In genomic region chr17:79663393-79664105, GRCm38 (mm10) we compare ENCODE assay signal across 8 mouse cellular contexts. TPM values are rescaled to one million over a fixed set of nuclear protein-coding genes. Genes with fewer than 3 reads are reported as not detected.
DNase-seq lines count a peak whose midpoint lies in the region; ATAC-seq lines count a peak whose summit lies in the region.

No protein-coding gene starts in this region.

- WGBS in hindbrain, embryonic 14.5 days: 20% methylated on average over 3 of the region's 3 CpGs
- WGBS in hindbrain, embryonic 16.5 days: 17% methylated on average over 3 of the region's 3 CpGs

- H3K9me3 ChIP-seq in hindbrain, embryonic 14.5 days (ENCODE audit: control insufficient read depth, low read length): no peaks in the 10 kb centered on the region
- no peaks in the 10 kb centered on the region for H3K9me3 ChIP-seq in hindbrain, embryonic 16.5 days (ENCODE audit: control insufficient read depth, low read length)

- H3K36me3 ChIP-seq in hindbrain, embryonic 14.5 days (replicated peaks; ENCODE audit: control insufficient read depth, insufficient read depth): no peaks in the 10 kb centered on the region
- H3K36me3 ChIP-seq in hindbrain, embryonic 16.5 days (ENCODE audit: control insufficient read depth, insufficient read depth, low read length): no peaks in the 10 kb centered on the region

- no peak overlapping the region for H3K9ac ChIP-seq in hindbrain, embryonic 14.5 days
- H3K9ac ChIP-seq in hindbrain, embryonic 16.5 days (ENCODE audit: low read depth, low read length): no peak overlapping the region

- ATAC-seq in hindbrain, embryonic 14.5 days (ENCODE audit: low FRiP score): no peak
- ATAC-seq in hindbrain, embryonic 16.5 days: no peak
- peak; percentile 57; the same call in 1 of the 2 replicates for ATAC-seq in granulocyte monocyte progenitor cell, adult 5-6 weeks (replicated peaks; ENCODE audit: poor library complexity, severe bottlenecking)

- no peak overlapping the region for H3K27ac ChIP-seq in hindbrain, embryonic 14.5 days
- H3K27ac ChIP-seq in hindbrain, embryonic 16.5 days (ENCODE audit: low read depth, low read length): no peak overlapping the region

- peak; percentile 81 for DNase-seq in hindbrain, embryonic 14.5 days (ENCODE audit: low spot score)
- DNase-seq in 3T3-L1 (ENCODE audit: low read depth, low spot score) (peak; percentile 92), MEL-GATA-1-ER (ENCODE audit: extremely low read depth, low read depth) (peak; percentile 39)
- peak; percentile 16 to 31 for DNase-seq in right cerebral cortex, postnatal 36 days (ENCODE audit: low spot score in 2 of 2)
- no peak for DNase-seq in yolk sac, embryonic 10.5 days (ENCODE audit: low spot score)
- DNase-seq in adrenal gland, postnatal 14 days: no peak

- H3K4me2 ChIP-seq in hindbrain, embryonic 14.5 days (replicated peaks): no peak overlapping the region
- no peak overlapping the region for H3K4me2 ChIP-seq in hindbrain, embryonic 16.5 days (ENCODE audit: low read length)

- H3K4me1 ChIP-seq in hindbrain, embryonic 14.5 days (replicated peaks; ENCODE audit: control insufficient read depth, insufficient read depth, low read length): no peaks in the 10 kb centered on the region
- H3K4me1 ChIP-seq in hindbrain, embryonic 16.5 days (ENCODE audit: control insufficient read depth, insufficient read depth, low read depth, low read length): no peaks in the 10 kb centered on the region

- no peak overlapping the region for H3K4me3 ChIP-seq in hindbrain, embryonic 14.5 days (replicated peaks; ENCODE audit: low read length)
- H3K4me3 ChIP-seq in hindbrain, embryonic 16.5 days (ENCODE audit: low read length): no peak overlapping the region

- no peaks in the 10 kb centered on the region for H3K27me3 ChIP-seq in hindbrain, embryonic 14.5 days (ENCODE audit: control insufficient read depth, insufficient read depth, low read length)
- no peaks in the 10 kb centered on the region for H3K27me3 ChIP-seq in hindbrain, embryonic 16.5 days (replicated peaks; ENCODE audit: control insufficient read depth, insufficient read depth, low read length)

RNA-seq across cellular contexts. Expression of gene Cyp1b1, which starts 51.3 kb away (rescaled TPM):
- 11.9 and 12.4 TPM in 2 replicates for polyA plus RNA-seq in hindbrain, embryonic 14.5 days (2014; fragmentation: Nextera tagmentation; extraction: Ambion mirVana)
- polyA plus RNA-seq in hindbrain, embryonic 16.5 days (2015; fragmentation: Nextera tagmentation; extraction: Ambion mirVana): 7.3 and 9.0 TPM in 2 replicates
- total RNA-seq in granulocyte monocyte progenitor cell, adult 5-6 weeks (2014; fragmentation: Nextera tagmentation): 0.11 TPM in 1 of 2 replicates, not detected in the other
- 0.09 TPM in 1 of 2 replicates, not detected in the other for total RNA-seq in granulocyte monocyte progenitor cell, adult 5-6 weeks (2017)
- total RNA-seq in adrenal gland, postnatal 14 days (2021): 21.2 and 33.9 TPM in 2 replicates

RNA-seq across cellular contexts. Expression of gene Rmdn2, which starts 51.9 kb away (rescaled TPM):
- polyA plus RNA-seq in hindbrain, embryonic 14.5 days (2014; fragmentation: Nextera tagmentation; extraction: Ambion mirVana): 8.7 and 13.4 TPM in 2 replicates
- polyA plus RNA-seq in hindbrain, embryonic 16.5 days (2015; fragmentation: Nextera tagmentation; extraction: Ambion mirVana): 9.6 and 11.1 TPM in 2 replicates
- total RNA-seq in granulocyte monocyte progenitor cell, adult 5-6 weeks (2014; fragmentation: Nextera tagmentation): 0.95 and 15.0 TPM in 2 replicates
- 4.2 and 13.3 TPM in 2 replicates for total RNA-seq in granulocyte monocyte progenitor cell, adult 5-6 weeks (2017)
- 163 and 175 TPM in 2 replicates for total RNA-seq in adrenal gland, postnatal 14 days (2021)

Comparison
In these comparisons a context has a peak if more than half of its experiments do, and no peak if none do; other contexts are left out.
1. DNase-seq: peak in hindbrain, embryonic 14.5 days (single experiment), 3T3-L1 (single experiment), MEL-GATA-1-ER (single experiment) and right cerebral cortex, postnatal 36 days (2 of 2); none in yolk sac, embryonic 10.5 days (single experiment) and adrenal gland, postnatal 14 days (single experiment).
2. RNA of gene Cyp1b1, which starts 51.3 kb away (total RNA-seq): 21.2 to 33.9 TPM in adrenal gland, postnatal 14 days; 0.09 to 0.11 TPM in granulocyte monocyte progenitor cell, adult 5-6 weeks; every median in the first group is over 10 times any median in the second.
3. RNA of gene Rmdn2, which starts 51.9 kb away (total RNA-seq): 163 to 175 TPM in adrenal gland, postnatal 14 days; 0.95 to 15.0 TPM in granulocyte monocyte progenitor cell, adult 5-6 weeks; every median in the first group is over 10 times any median in the second.